Mouse (Mus musculus): Measurements from ENCODE around the gene Phf10. TPM values are rescaled to one million over a fixed set of nuclear protein-coding genes. Genes with fewer than 3 reads are reported as not detected.

Phf10 gene
- total RNA-seq (2023) = 10 to 100 TPM; 34.1 to 42.1 TPM

DNA sequence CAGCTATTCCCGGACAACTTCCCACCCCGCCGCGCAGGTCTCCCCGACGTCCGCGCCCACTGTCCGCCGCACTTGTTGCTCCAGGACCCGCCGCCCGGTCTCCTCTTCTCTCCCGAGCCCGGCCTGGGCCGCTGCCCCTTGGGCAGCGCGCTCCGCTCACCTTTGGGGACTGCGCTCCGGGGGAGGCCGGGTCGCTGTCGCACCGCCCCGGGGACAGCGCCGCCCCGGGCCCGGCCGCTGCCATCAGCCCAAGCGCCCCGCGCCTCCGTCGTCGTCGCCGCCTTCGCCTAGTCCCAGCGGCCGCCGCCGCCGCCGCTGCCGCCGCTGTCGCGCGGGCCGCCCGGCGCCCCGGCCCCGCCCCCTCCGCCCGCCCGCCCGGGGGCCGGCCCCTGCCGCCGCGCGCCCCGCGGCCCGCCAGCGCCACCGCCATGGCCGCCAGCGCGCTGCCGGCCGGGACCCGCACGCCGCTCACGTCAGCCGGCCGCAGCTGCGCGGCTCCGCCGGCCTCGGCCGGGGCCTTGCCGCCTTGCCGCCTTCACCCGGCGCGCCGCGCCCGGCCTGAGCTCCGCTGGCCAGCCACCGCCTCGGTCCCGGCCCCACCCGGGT lies at the start of gene Phf10:
Phf10 (minus strand) TSS at position 323 of the 606 bp plus-strand sequence.

DNA sequence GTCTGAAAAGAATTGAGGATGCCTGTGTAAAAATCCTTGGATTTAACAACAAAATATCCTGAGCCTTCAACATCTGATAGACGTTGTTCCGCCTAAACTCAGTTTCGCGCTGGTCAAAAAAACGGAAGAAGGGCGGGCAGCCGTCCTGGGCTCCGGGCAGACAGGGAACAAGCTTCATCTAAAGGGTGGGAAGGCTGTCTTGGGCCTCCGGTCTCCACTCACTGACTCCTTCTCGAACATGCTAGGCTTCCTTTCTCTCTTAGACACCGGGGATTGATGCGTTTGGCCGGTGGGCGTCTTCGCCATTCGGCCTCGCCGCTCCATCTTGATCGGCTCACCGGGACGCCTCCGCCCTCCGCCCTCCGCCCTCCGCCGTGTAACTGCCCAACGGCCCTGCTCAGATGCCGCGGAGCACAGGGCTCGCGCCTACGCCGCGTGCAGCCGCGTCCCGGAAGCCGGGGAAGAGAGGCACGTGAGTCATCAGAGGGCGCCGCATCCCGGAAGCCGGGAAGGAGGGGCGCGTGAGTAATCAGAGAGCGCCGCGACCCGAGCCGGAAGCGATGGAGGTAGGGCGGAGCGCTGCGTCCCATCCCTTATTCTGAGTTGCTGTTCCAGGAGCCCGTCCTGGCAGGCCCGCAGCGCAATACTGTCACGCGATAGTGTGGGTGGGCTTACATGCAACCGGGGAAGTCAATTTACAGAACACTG lies 48.8 kb upstream of the Phf10 start, which contains the start of gene Gm3435:
Gm3435 (plus strand) TSS at position 471 of the 708 bp plus-strand sequence.

DNA sequence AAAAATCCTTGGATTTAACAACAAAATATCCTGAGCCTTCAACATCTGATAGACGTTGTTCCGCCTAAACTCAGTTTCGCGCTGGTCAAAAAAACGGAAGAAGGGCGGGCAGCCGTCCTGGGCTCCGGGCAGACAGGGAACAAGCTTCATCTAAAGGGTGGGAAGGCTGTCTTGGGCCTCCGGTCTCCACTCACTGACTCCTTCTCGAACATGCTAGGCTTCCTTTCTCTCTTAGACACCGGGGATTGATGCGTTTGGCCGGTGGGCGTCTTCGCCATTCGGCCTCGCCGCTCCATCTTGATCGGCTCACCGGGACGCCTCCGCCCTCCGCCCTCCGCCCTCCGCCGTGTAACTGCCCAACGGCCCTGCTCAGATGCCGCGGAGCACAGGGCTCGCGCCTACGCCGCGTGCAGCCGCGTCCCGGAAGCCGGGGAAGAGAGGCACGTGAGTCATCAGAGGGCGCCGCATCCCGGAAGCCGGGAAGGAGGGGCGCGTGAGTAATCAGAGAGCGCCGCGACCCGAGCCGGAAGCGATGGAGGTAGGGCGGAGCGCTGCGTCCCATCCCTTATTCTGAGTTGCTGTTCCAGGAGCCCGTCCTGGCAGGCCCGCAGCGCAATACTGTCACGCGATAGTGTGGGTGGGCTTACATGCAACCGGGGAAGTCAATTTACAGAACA lies 17.4 kb upstream of the Phf10 start, which contains the start of the genes 9030025P20Rik and Gm3417:
9030025P20Rik (plus strand) TSS at position 107 of the 677 bp plus-strand sequence.
Gm3417 (minus strand) TSS at position 429 of the 677 bp plus-strand sequence.

DNA sequence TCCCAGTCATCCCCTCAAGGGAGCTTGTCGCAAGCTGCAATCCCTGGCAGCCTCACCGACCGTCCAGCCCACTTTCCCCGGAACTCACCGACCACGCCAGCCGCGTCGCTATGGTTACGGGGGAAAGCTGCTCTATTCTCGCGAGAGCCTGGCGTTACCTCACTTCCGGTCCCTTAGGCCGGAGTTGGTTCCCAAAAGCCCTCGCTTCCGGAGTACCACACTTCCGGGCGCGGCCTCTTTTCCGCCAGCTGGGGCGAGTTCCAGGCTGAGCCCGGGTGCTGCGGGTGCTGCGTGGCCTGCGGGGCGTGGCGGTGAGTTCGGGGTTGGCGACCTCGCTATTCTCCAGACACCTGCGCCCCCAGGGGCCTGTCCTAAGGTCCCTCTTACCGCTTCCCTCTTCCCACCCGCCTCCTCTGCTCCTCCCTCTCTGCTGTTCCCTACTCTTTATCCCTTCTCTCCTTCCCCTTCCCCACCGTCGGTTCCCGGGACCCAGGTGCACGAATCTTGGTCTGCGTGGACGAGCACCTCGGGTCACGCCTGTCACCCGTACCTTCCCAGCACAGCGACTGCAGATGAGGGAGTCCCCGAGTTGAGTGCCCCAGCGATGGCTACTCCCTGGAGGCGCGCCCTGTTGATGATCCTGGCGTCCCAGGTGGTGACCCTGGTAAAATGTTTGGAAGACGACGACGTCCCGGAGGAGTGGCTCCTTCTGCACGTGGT lies 17.9 kb downstream of the Phf10 start, which contains the start of the genes Wdr27 and 1600012H06Rik:
Wdr27 (minus strand) TSS at position 150 of the 720 bp plus-strand sequence.
1600012H06Rik (plus strand) TSS at position 176 of the 720 bp plus-strand sequence.

Other genes with a start within 250 kb of the Phf10 start
- not detected for gene Wdr27, start 18.1 kb downstream of the Phf10 start, total RNA-seq (2023)
- 10 to 100 TPM; 18.3 to 22.4 TPM for gene 1600012H06Rik, start 18.1 kb downstream of the Phf10 start, total RNA-seq (2023)
- gene 9030025P20Rik, start 17.2 kb upstream of the Phf10 start, total RNA-seq (2023) = 10 to 100 TPM; 29.4 to 30.5 TPM
- gene Gm3417, start 17.5 kb upstream of the Phf10 start, total RNA-seq (2023) = not detected
- gene Gm3435, start 48.9 kb upstream of the Phf10 start, total RNA-seq (2023) = 10 to 100 TPM in 1 of 2 experiments, 1 to 10 TPM in 1; 5.3 to 12.2 TPM
- 100 to 1,000 TPM; 188 to 209 TPM for gene Ermard, start 79.9 kb upstream of the Phf10 start, total RNA-seq (2023)
- 1 to 10 TPM in 1 of 2 experiments, not detected in 1; 1.7 TPM for gene Tcte3, start 80.2 kb upstream of the Phf10 start, total RNA-seq (2023)
- gene Gm3448, start 80.3 kb upstream of the Phf10 start, total RNA-seq (2023) = 10 to 100 TPM; 11.1 to 13.7 TPM

Measured in B cell, adult 67 days (primary cell).